Mouse (Mus musculus) layer of hippocampus, postnatal 10 days (tissue): ENCODE results near the gene Il21r. TPM values are rescaled to one million over a fixed set of nuclear protein-coding genes. Genes with fewer than 3 reads are reported as not detected.

ENCODE experiments used
- DNase-seq, 2 experiments: peaks; one replicate each; pipeline ENCODE4 v3.0.0; 2021; ENCODE audit warnings: low spot score in 2 of 2
- total RNA-seq, 2 experiments: library from RNA; stranded (reverse); gene quantifications; 2 replicates each; pipeline ENCODE4 v1.2.3; 2021

Il21r gene
- total RNA-seq, 2 experiments from 2014 or later: 0.60 to 1.1 TPM

DNA sequence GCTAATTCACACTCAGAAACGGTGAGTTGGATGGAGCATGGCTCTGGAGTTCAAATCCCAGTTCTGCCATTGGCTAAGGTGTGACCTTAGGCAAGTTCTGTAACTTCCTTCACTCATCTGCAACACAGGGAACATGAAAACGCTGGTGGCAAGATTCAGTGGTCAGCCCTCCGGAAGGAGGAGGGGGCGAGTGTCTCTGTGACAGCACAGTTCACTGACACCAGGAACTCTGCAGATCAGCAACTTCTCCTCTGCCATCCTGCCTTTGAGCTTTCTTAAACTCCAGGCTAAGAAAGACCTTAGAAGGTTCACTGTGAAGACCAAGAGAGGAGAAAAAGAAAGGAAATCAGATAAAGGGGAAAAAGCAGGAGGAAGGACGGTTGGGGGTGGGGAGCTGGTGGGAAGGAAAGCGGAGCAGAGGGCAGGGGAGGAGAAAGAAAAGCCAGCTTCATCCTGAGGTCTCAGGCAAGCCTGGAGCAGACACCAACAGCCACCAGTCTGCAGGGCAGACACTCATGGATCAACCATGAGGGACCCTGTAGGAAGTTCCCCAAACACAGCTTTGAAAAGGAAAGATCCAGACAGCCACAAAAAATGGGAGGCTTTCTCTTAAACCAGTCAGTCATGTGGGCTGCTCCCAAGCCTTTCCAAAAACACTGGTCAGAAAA is 2.5 kb upstream of the Il21r start:
- DNase-seq: no peak

DNA sequence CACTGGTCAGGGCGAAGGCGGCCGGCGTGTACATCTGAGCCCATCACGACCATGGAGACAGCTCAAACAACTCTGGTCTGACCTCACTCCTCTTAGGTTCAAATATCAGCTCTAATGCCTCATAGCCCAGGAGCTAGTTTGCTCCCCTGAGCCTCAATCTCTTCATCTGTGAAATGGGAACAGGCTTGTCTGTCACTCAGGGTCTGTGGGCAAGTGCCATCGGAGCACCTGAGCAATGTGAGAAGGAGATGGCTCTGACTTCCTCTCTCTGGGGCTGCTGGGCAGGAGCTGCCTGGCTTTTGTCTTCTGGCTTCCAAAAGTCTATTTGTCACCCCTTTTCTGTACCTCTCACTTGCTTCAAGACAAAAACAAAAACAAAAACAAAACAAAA is 2.0 kb upstream of the Il21r start:
- DNase-seq: no peak

- no peak for DNase-seq
These were observed 1.3 kb upstream of the Il21r start for GRCm38 (mm10) chr7:125601821-125602448.

DNA sequence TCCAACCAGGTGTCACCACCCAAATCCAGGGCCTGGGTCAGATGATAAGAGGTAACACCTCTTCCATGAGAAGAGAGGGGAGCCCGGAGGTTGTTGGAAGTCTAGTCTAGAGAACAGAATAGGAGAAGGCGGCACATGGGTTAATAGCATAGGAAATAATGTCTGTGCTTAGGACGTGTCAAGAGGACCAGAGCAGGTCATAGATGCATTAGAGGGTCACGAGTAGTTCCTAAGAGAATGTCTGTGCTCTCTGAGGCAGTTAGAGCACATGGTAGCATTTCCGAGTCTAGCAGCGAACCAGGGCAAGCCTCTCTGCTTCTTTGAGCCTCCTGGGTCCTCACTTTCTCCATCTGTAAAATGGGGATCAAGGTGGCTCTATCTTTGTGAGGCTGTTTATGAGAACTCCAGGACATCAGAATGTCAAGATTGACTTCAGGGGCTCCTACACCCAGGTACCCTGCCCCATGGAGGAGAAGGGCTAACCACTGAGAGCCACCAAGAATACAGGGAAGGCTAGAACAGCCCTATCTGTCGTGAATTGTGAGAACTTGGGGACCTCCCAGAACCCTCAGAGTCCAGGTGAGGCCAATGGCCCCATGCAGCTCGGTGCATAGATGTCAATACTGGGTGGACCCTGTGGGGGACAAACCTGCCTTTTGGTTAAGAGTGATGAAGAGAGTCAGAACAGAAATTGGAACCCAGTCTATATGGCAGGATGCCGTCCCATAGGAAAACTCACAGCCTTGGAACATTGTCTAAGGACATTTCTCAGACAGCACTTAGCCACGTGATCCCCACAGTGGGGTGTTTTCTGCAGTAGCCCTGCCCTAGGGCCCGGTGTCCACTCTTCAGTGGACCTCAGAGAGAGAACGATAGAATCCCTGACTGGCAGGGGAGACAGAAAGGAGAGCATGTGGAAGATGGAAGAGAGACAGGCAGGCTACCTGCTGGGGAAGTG is 1.4 kb downstream of the Il21r start:
- no peak for DNase-seq

- no peak for DNase-seq
These were observed 2.5 kb downstream of the Il21r start for GRCm38 (mm10) chr7:125605725-125606139.

DNA sequence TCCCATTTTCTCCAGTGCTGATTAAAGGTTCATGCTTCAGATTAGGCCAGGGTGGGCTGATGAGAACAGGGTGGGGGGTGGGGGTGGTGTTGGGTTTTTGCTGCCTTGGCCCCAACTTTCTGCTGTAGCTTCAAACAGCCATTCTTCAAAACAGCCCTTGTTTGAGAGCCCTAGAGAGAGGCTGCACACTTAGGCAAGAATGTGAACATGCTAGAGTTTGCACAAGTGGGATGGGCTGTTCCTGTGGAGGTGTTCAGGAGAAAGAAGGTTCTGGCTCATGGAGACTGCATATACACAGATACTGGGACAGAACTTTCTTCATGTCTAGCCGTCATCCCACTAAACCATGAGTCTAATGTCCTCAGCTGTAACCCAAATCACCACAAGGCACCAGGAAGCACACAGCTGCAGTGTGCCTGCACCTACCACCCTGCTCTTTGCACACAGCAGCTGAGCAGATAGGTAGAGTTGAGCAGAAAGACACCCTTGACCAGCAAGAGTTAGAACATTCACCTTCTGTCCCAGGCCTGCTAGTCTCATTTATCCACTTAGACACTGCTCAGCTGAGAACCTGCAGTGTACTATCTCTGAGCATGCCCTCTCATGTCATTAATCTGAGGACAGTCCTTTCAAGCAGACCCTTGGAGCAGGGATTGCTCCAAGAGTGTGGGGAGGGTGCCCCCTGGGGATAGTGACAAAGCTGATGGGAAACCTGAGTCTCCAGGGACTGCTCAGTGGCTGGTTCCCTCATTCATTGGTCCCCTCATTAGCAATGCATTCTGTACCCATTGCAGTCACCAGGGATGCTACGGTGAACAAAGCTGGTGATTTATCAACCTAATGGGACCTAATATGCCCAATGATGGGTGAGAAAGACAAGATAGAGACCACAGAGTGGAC is 3.3 kb downstream of the Il21r start:
- no peak for DNase-seq

DNA sequence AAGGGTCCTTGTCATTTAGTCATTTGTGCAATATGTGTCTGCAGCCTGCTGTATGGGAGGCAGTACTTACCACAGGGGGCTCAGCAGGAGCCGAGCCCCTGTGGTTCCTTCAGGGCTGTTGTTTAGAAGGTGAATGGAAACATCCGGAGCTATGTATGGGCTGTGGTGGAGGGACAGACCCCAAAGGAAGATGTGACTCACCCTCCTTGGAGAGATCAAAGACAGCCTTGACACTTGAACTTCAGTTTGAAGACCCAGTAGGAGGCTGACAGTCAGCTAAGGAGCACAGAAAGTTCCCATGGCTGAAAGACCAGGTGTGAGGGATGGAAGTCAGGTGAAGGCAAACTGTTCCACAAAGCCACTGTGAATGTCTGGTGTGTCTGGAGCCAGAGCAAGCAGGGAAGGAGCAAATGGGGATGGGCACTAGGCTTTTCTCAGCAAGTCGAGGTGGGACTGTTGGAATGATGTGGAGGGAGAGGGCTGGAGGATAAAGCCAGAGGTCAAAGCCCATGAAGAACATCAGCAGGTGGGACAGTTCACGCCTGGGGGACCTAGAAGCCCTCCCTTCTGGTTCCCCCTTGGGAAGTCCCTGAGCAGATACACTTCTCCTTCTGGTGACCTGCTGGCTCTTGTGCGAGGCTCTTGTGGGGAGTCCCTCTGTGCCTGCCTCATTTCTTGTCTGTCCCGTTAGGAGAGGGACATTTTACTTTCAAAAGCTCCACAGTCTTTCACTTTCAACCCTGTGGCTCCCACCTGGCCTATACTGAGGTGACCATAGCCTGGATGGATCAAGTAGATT is 4.4 kb downstream of the Il21r start:
- DNase-seq: no peak

DNA sequence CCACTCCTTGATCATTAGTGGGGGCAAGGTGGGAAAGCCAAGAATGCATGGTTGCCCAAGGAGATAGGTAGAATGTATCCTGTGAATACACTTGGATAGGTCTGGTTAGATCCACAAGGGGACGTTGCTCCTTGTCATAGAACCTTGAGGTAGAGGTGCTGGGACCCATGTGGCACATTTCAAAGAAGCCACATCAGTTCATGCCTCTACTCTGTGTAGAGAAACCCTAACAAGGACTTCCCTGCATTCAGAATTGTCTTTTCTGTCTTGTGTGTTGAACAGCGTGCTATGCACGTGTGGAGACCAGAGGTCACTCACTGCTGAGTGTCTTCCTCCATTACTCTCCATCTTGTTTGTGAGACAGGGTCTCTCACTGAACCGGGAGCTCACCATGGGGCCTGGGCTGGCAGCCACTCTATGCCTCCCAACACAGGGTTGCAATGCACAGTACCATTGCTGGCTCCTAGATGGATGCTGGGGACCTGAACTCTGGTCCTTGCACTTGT is 5.0 kb downstream of the Il21r start:
- DNase-seq: no peak

DNA sequence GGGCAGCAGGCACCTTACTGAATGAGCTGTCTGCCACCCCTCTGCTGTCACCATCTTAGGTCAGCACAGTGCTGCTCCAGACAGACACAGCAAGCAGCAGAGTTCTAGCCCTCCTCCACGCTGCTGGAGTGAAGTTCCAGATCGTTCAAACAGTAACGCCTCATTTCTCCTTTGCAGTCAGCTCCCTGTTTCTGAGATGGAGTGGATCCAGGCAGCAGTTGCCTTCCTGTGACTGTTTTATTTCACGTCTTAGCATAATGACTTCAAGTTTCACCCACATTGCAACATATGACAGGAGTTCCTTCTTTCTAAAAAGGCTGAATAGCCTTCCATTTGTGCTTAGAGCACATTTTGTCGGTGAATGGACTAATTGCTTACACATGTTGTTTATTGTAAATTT is 10.3 kb downstream of the Il21r start:
- no peak for DNase-seq

DNA sequence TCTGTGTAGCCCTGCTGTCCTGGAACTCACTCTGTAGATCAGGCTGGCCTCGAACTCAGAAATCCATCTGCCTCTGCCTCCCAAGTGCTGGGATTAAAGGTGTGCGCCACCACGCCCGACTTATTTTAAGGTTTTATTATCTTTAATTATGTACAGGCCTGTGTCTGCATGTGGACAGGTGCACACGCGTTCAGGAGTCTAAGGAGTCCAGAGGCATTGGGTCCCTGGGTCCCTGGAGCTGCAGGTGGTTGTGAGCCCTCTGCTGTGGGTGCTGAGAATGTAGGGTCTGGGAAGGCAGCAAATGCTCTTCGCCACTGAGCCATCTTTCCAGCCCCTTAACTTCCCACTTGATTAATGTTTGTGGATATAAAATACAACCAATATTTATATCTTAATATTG is 12.2 kb downstream of the Il21r start:
- no peak for DNase-seq

GRCm38 (mm10) chr7:125618016-125618415 is 14.8 kb downstream of the Il21r start:
- no peak for DNase-seq

- DNase-seq: no peak
These were observed 16.8 kb downstream of the Il21r start for GRCm38 (mm10) chr7:125620077-125620476.

- no peak for DNase-seq
These were observed 19.8 kb downstream of the Il21r start for GRCm38 (mm10) chr7:125622741-125623685.

- no peak for DNase-seq
These were observed 22.0 kb downstream of the Il21r start for GRCm38 (mm10) chr7:125625219-125625618.

DNA sequence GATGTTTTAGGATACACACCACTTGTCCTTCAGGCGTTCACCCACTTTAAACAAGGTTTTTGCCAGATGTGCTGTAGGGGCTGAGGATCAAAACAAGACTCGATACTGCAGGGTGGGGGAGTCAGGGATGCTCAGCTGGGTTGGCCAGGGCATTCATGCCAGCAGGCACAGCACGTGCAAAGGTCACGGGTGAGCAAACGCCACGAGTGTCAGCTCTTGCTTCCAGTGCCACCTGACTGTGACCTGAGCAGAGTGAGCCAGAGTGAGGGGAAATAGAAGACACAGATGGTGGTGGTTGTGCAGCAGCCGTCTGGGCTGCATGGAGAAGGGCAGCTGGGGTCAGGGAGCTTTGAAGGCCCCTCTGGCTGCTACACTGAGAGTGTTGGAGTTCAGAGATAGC is 22.6 kb downstream of the Il21r start:
- no peak for DNase-seq

- DNase-seq: no peak
These were observed 27.1 kb downstream of the Il21r start for GRCm38 (mm10) chr7:125630317-125630716.

GRCm38 (mm10) chr7:125630989-125631388 is 27.8 kb downstream of the Il21r start:
- no peak for DNase-seq

- no peak for DNase-seq
These were observed 34.3 kb downstream of the Il21r start for GRCm38 (mm10) chr7:125637220-125638140.
